Mouse (Mus musculus) liver, postnatal 0 days (tissue): ENCODE measurements at regions not wholly inside any gene's neighbourhood (a gene's known extent, or its start where the extent isn't known, plus 50 kb on each side); places are given as distances from the start of the nearest gene placed in this dataset.

Source experiments
- CTCF ChIP-seq: sonication (generic); IDR thresholded peaks from 2 replicates; pipeline ENCODE4 v1.5.1; 2016; ENCODE audit warnings: antibody characterized with exemption, low read depth
- EP300 ChIP-seq: IDR thresholded peaks from 2 replicates; pipeline ENCODE4 v1.6.1; 2016; ENCODE audit warnings: antibody characterized with exemption, low read depth, mild to moderate bottlenecking

GRCm38 (mm10) chr1:138703291-138703690 is 83.3 kb upstream of the Nek7 start:
- TF ChIP-seq CTCF (peak; percentile 33; the same call in 1 of the 2 replicates), EP300 (no peak)
